Mouse (Mus musculus) hindlimb bud, embryonic 11.5 days (tissue): ENCODE results near the gene P2rx1.

ENCODE experiments used
- DNase-seq: peaks from one replicate; pipeline ENCODE4 v3.0.0-alpha.2; 2012; ENCODE audit warnings: low read depth, low spot score; ENCODE audit errors: extremely low spot score

P2rx1 gene

GRCm38 (mm10) chr11:73020953-73021800 is 22.3 kb downstream of the P2rx1 start:
- DNase-seq, result no peak

- no peak for DNase-seq
These were observed 24.2 kb downstream of the P2rx1 start for GRCm38 (mm10) chr11:73023099-73023498.

GRCm38 (mm10) chr11:73023827-73024226 is 24.9 kb downstream of the P2rx1 start:
- no peak for DNase-seq

- DNase-seq, result no peak
These were observed 25.5 kb downstream of the P2rx1 start for GRCm38 (mm10) chr11:73024236-73024904.

- no peak for DNase-seq
These were observed 28.1 kb downstream of the P2rx1 start for GRCm38 (mm10) chr11:73026961-73027360.

GRCm38 (mm10) chr11:73030821-73031498 is 32.1 kb downstream of the P2rx1 start:
- DNase-seq, result no peak

GRCm38 (mm10) chr11:73031536-73031935 is 32.6 kb downstream of the P2rx1 start:
- DNase-seq, result no peak

GRCm38 (mm10) chr11:73036077-73036476 is 37.2 kb downstream of the P2rx1 start:
- no peak for DNase-seq

GRCm38 (mm10) chr11:73036889-73037288 is 38.0 kb downstream of the P2rx1 start:
- no peak for DNase-seq

- DNase-seq, result no peak
These were observed 38.8 kb downstream of the P2rx1 start for GRCm38 (mm10) chr11:73037691-73038090.

GRCm38 (mm10) chr11:73039102-73039799 is 40.3 kb downstream of the P2rx1 start:
- no peak for DNase-seq

GRCm38 (mm10) chr11:73044229-73044755 is 45.4 kb downstream of the P2rx1 start:
- no peak for DNase-seq

GRCm38 (mm10) chr11:73044789-73045188 is 45.9 kb downstream of the P2rx1 start:
- no peak for DNase-seq

GRCm38 (mm10) chr11:73047542-73047996 is 48.7 kb downstream of the P2rx1 start, which contains the start of gene Ncbp3:
Gene Ncbp3 (plus strand): TSS chr11:73047783.
- DNase-seq, result no peak

GRCm38 (mm10) chr11:73048030-73048876 is 49.4 kb downstream of the P2rx1 start:
- no peak for DNase-seq

- DNase-seq, result no peak
These were observed 50.4 kb downstream of the P2rx1 start for GRCm38 (mm10) chr11:73049335-73049734.

GRCm38 (mm10) chr11:73052795-73053194 is 53.9 kb downstream of the P2rx1 start:
- DNase-seq, result no peak

GRCm38 (mm10) chr11:73057701-73058100 is 58.8 kb downstream of the P2rx1 start:
- no peak for DNase-seq

- DNase-seq, result no peak
These were observed 60.7 kb downstream of the P2rx1 start for GRCm38 (mm10) chr11:73059630-73060029.

GRCm38 (mm10) chr11:73061413-73061812 is 62.5 kb downstream of the P2rx1 start:
- DNase-seq, result no peak
